Mouse (Mus musculus): ENCODE data around the gene Hoxb9.

Hoxb9 gene

GRCm38 (mm10) chr11:96298895-96299667, 27.8 kb downstream of the Hoxb9 start:
- no peak for DNase-seq (ENCODE audit: low spot score)

- DNase-seq (ENCODE audit: low spot score) = no peak
Observed at GRCm38 (mm10) chr11:96299781-96300180, 28.5 kb downstream of the Hoxb9 start.

- DNase-seq (ENCODE audit: low spot score) = no peak
Observed at GRCm38 (mm10) chr11:96300354-96301063, 29.3 kb downstream of the Hoxb9 start.

- DNase-seq (ENCODE audit: low spot score) = no peak
Observed at GRCm38 (mm10) chr11:96301064-96301431, 29.8 kb downstream of the Hoxb9 start.

- DNase-seq (ENCODE audit: low spot score) = peak; percentile 66
Observed at GRCm38 (mm10) chr11:96301837-96302236, 30.6 kb downstream of the Hoxb9 start.

GRCm38 (mm10) chr11:96302381-96303150, 31.3 kb downstream of the Hoxb9 start:
- DNase-seq (ENCODE audit: low spot score) = no peak

GRCm38 (mm10) chr11:96303151-96304099, 32.2 kb downstream of the Hoxb9 start, which contains the start of gene Hoxb5:
Gene Hoxb5, plus strand, starts transcription at chr11:96303336.
- DNase-seq (ENCODE audit: low spot score) = peak; percentile 87

GRCm38 (mm10) chr11:96304381-96305195, 33.3 kb downstream of the Hoxb9 start:
- no peak for DNase-seq (ENCODE audit: low spot score)

- no peak for DNase-seq (ENCODE audit: low spot score)
Observed at GRCm38 (mm10) chr11:96305505-96306182, 34.4 kb downstream of the Hoxb9 start.

GRCm38 (mm10) chr11:96306183-96306907, 35.1 kb downstream of the Hoxb9 start:
- no peak for DNase-seq (ENCODE audit: low spot score)

GRCm38 (mm10) chr11:96306908-96307269, 35.6 kb downstream of the Hoxb9 start:
- no peak for DNase-seq (ENCODE audit: low spot score)

- no peak for DNase-seq (ENCODE audit: low spot score)
Observed at GRCm38 (mm10) chr11:96308763-96309162, 37.5 kb downstream of the Hoxb9 start.

GRCm38 (mm10) chr11:96309288-96309687, 38.0 kb downstream of the Hoxb9 start:
- peak; percentile 71 for DNase-seq (ENCODE audit: low spot score)

- DNase-seq (ENCODE audit: low spot score) = no peak
Observed at GRCm38 (mm10) chr11:96310183-96310938, 39.1 kb downstream of the Hoxb9 start.

- DNase-seq (ENCODE audit: low spot score) = no peak
Observed at GRCm38 (mm10) chr11:96311097-96311496, 39.8 kb downstream of the Hoxb9 start.

- DNase-seq (ENCODE audit: low spot score) = peak; percentile 81
Observed at GRCm38 (mm10) chr11:96311520-96312417, 40.5 kb downstream of the Hoxb9 start.

- no peak for DNase-seq (ENCODE audit: low spot score)
Observed at GRCm38 (mm10) chr11:96313134-96313533, 41.9 kb downstream of the Hoxb9 start.
